Mouse (Mus musculus) adipocyte (in vitro differentiated cells): ENCODE data around the gene Olfr364-ps1.

Experiments
- DNase-seq: peaks from one replicate; pipeline ENCODE4 v3.0.0-alpha.2; 2016; ENCODE audit warnings: low spot score

Olfr364-ps1 gene

GRCm38 (mm10) chr2:37139022-37139421 lies at the start of gene Olfr364-ps1:
Olfr364-ps1 (plus strand) TSS chr2:37139322.
- DNase-seq: no peak

GRCm38 (mm10) chr2:37117810-37118209 lies 21.3 kb upstream of the Olfr364-ps1 start, which contains the start of gene Olfr362:
Olfr362 (minus strand) TSS chr2:37117910.
- DNase-seq: no peak

DNA sequence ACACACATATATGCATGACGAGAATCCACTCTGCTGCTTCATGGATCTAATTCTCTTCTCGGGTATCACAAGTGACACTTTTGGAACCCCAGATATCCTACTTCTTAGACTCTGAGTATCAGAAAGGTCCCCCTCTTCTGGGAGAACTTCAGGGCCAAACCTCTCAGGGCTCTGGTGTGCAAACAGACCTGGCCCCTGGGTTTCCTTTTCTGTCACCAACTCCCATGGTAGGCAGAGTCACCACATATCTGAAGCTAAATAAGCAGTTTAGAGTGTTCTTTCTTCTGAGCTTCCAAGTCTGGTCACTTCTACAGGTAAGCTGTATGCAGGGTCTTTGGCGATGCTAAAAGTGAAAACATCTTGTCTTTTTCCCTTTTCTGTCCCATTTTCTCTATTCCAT lies 48.8 kb downstream of the Olfr364-ps1 start, which contains the start of gene Olfr365:
TSS of gene Olfr365 (plus strand) at position 301 of the 400 bp plus-strand sequence.
- no peak for DNase-seq
